Mouse (Mus musculus) thymus, postnatal 36 days (tissue): ENCODE results near the gene Zfp553.
A peak's percentile ranks its signal among the peaks of the same experiment; 100 is the strongest.

Experiments
- DNase-seq, 2 experiments: peaks; one replicate each; pipeline ENCODE4 v3.0.0; 2022; ENCODE audit warnings: mixed read lengths in 2 of 2

Gene Zfp553

GRCm38 (mm10) chr7:127232622-127233367 lies at the start of gene Zfp553, which contains the start of gene Sept1:
Zfp553 (plus strand) TSS chr7:127233061.
Sept1 (minus strand) TSS chr7:127233130.
- DNase-seq = peak; percentile 87 to 88

- DNase-seq = no peak
Observed at GRCm38 (mm10) chr7:127183345-127183744, 49.5 kb upstream of the Zfp553 start.

- peak; percentile 40 to 41 for DNase-seq
Observed at GRCm38 (mm10) chr7:127183828-127184227, 49.0 kb upstream of the Zfp553 start.

- no peak for DNase-seq
Observed at GRCm38 (mm10) chr7:127184720-127185119, 48.1 kb upstream of the Zfp553 start.

- DNase-seq = no peak
Observed at GRCm38 (mm10) chr7:127185601-127186000, 47.3 kb upstream of the Zfp553 start.

- DNase-seq = no peak
Observed at GRCm38 (mm10) chr7:127187351-127187750, 45.5 kb upstream of the Zfp553 start.

GRCm38 (mm10) chr7:127188305-127189276 lies 44.3 kb upstream of the Zfp553 start:
- DNase-seq = peak; percentile 45 to 69

GRCm38 (mm10) chr7:127190672-127191071 lies 42.2 kb upstream of the Zfp553 start:
- no peak for DNase-seq

- DNase-seq = no peak
Observed at GRCm38 (mm10) chr7:127192989-127193388, 39.9 kb upstream of the Zfp553 start.

GRCm38 (mm10) chr7:127194011-127194632 lies 38.7 kb upstream of the Zfp553 start:
- no peak for DNase-seq

GRCm38 (mm10) chr7:127194633-127195029 lies 38.2 kb upstream of the Zfp553 start:
- DNase-seq = peak in 1 of 2 experiments; percentile 35

- peak; percentile 88 to 93 for DNase-seq
Observed at GRCm38 (mm10) chr7:127195544-127196295, 37.1 kb upstream of the Zfp553 start, which contains the start of gene Cd2bp2. Cd2bp2 (minus strand) TSS chr7:127196050.

GRCm38 (mm10) chr7:127196484-127196883 lies 36.4 kb upstream of the Zfp553 start:
- no peak for DNase-seq

- DNase-seq = no peak
Observed at GRCm38 (mm10) chr7:127206606-127207005, 26.3 kb upstream of the Zfp553 start.

GRCm38 (mm10) chr7:127207374-127208294 lies 25.2 kb upstream of the Zfp553 start:
- peak in 1 of 2 experiments; percentile 69 for DNase-seq

- DNase-seq = no peak
Observed at GRCm38 (mm10) chr7:127208295-127208552, 24.6 kb upstream of the Zfp553 start, which contains the start of gene Tbc1d10b. Tbc1d10b (minus strand) TSS chr7:127208468.

GRCm38 (mm10) chr7:127208553-127209438 lies 24.1 kb upstream of the Zfp553 start, which contains the start of gene Mylpf:
Mylpf (plus strand) TSS chr7:127208890.
- DNase-seq = peak; percentile 95 to 97

GRCm38 (mm10) chr7:127209851-127210250 lies 23.0 kb upstream of the Zfp553 start:
- peak in 1 of 2 experiments; percentile 18 for DNase-seq

GRCm38 (mm10) chr7:127210266-127210665 lies 22.6 kb upstream of the Zfp553 start:
- DNase-seq = peak; percentile 43 to 69
